Mouse (Mus musculus): ENCODE measurements around the gene Gm47791.

DNA sequence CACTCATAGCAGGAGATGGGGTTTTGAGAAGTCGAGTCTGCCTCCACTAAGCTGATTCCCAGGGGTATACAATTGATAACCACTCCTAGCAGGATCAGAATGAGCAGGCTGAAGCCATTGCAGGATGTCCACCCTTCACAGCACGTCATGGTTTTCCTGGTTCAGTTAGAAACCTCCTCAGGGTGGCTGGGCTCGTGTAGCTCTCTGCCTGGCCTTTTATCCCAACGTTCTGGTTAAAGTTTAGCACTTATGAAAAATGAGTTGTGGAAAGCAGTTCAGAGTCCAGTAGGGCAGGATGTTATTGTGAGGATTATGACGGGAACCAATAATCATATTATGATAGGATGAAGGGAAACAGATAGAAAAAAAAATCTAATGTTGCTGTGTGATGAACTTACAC lies 2.8 kb downstream of the Gm47791 start, which contains the start of gene Tm4sf20:
- TF ChIP-seq CTCF (conservative IDR thresholded peaks at IDR 0.05; ENCODE audit: low read length) (no peak), NANOG (IDR thresholded peaks at IDR 0.05; ENCODE audit: borderline replicate concordance, low read length) (no peak), POU5F1 (IDR thresholded peaks at IDR 0.05; ENCODE audit: borderline replicate concordance, low read length) (no peak)
